7 mouse cellular contexts compared by ENCODE assay signal in the genomic region with DNA sequence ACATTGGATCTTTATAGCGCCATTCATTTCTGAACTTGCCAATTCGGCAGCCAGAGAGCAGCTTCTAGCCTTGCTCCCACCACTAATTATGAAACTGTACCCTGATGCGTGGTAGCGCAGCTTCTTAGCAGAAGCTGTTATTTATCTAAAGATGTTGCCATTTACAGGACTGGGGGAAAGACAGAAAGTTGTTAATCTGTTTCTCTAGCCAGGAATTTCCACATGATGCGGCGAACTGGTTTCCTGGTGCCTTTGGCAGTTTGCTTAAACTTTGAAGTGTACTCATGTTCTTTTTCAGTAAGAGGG.
A peak's percentile ranks its signal among the peaks of the same experiment; 100 is the strongest.
DNase-seq lines count a peak whose midpoint lies in the region; ATAC-seq lines count a peak whose summit lies in the region.

No protein-coding gene starts in this region.

- no peak overlapping the region for H3K27ac ChIP-seq in embryonic facial prominence, embryonic 15.5 days (replicated peaks)
- no peak overlapping the region for H3K27ac ChIP-seq in hindbrain, embryonic 15.5 days (replicated peaks)
- no peak overlapping the region for H3K27ac ChIP-seq in neural tube, embryonic 12.5 days

- H3K4me2 ChIP-seq in embryonic facial prominence, embryonic 15.5 days (replicated peaks) = peak overlapping the region; percentile 38
- H3K4me2 ChIP-seq in hindbrain, embryonic 15.5 days = peak overlapping the region; percentile 48
- H3K4me2 ChIP-seq in neural tube, embryonic 12.5 days (replicated peaks) = peak overlapping the region; percentile 42

- H3K27me3 ChIP-seq in embryonic facial prominence, embryonic 15.5 days = peaks cover 10% of the 10 kb centered on the region; the same call in 1 of the 2 replicates
- H3K27me3 ChIP-seq in hindbrain, embryonic 15.5 days = no peaks in the 10 kb centered on the region
- no peaks in the 10 kb centered on the region for H3K27me3 ChIP-seq in neural tube, embryonic 12.5 days (replicated peaks)

- no peaks in the 10 kb centered on the region for H3K9me3 ChIP-seq in embryonic facial prominence, embryonic 15.5 days (replicated peaks)
- H3K9me3 ChIP-seq in hindbrain, embryonic 15.5 days = no peaks in the 10 kb centered on the region
- H3K9me3 ChIP-seq in neural tube, embryonic 12.5 days = no peaks in the 10 kb centered on the region

- WGBS in embryonic facial prominence, embryonic 15.5 days = 8% methylated on average over 6 of the region's 6 CpGs
- 22% methylated on average over 6 of the region's 6 CpGs for WGBS in hindbrain, embryonic 15.5 days
- WGBS in neural tube, embryonic 12.5 days = 24% methylated on average over 6 of the region's 6 CpGs

- no peak overlapping the region for H3K9ac ChIP-seq in embryonic facial prominence, embryonic 15.5 days
- no peak overlapping the region for H3K9ac ChIP-seq in hindbrain, embryonic 15.5 days
- no peak overlapping the region for H3K9ac ChIP-seq in neural tube, embryonic 12.5 days

- 0 out of 2 replicates have a peak, but pooled peaks cover 3% of the 10 kb centered on the region for H3K4me1 ChIP-seq in embryonic facial prominence, embryonic 15.5 days
- peaks cover 9% of the 10 kb centered on the region for H3K4me1 ChIP-seq in hindbrain, embryonic 15.5 days (replicated peaks)
- H3K4me1 ChIP-seq in neural tube, embryonic 12.5 days = no peaks in the 10 kb centered on the region

- peak; percentile 26 for DNase-seq in layer of hippocampus, adult 9-11 months
- DNase-seq in layer of hippocampus, postnatal 10 days (ENCODE audit: low spot score in 2 of 2) = no peak
- no peak for DNase-seq in cerebellum, adult 9-11 months

- no peak for ATAC-seq in embryonic facial prominence, embryonic 15.5 days (ENCODE audit: insufficient number of reproducible peaks, low FRiP score, low TSS enrichment, low read depth)
- ATAC-seq in hindbrain, embryonic 15.5 days (ENCODE audit: low FRiP score, low read depth) = no peak; the same call in 1 of the 2 replicates
- ATAC-seq in neural tube, embryonic 12.5 days (ENCODE audit: low FRiP score, low read depth) = no peak
- ATAC-seq in monocyte, adult 5-6 weeks (replicated peaks; ENCODE audit: insufficient number of reproducible peaks, low FRiP score, low TSS enrichment, poor library complexity, severe bottlenecking) = no peak

- H3K4me3 ChIP-seq in embryonic facial prominence, embryonic 15.5 days (replicated peaks) = peak overlapping the region; percentile 10; the same call in 1 of the 2 replicates
- 0 out of 2 replicates have a peak overlapping the region, but pooled peaks have one; percentile 8 for H3K4me3 ChIP-seq in hindbrain, embryonic 15.5 days
- H3K4me3 ChIP-seq in neural tube, embryonic 12.5 days = no peak overlapping the region

- H3K36me3 ChIP-seq in embryonic facial prominence, embryonic 15.5 days = no peaks in the 10 kb centered on the region
- H3K36me3 ChIP-seq in hindbrain, embryonic 15.5 days = no peaks in the 10 kb centered on the region
- no peaks in the 10 kb centered on the region for H3K36me3 ChIP-seq in neural tube, embryonic 12.5 days
